Mouse (Mus musculus): ENCODE results near the gene Dupd1. TPM values are rescaled to one million over a fixed set of nuclear protein-coding genes. Genes with fewer than 3 reads are reported as not detected.

The Dupd1 gene
- not detected in 2 replicates for total RNA-seq (2015)
- not detected in 2 replicates for total RNA-seq (2017)

GRCm38 (mm10) chr14:21714486-21714885 lies at the start of gene Dupd1:
TSS of gene Dupd1 (minus strand) at chr14:21714576.
- ATAC-seq (replicated peaks; ENCODE audit: poor library complexity): no peak

- no peak for ATAC-seq (replicated peaks; ENCODE audit: poor library complexity)
Measured at GRCm38 (mm10) chr14:21763736-21764135, 49.4 kb upstream of the Dupd1 start.

- no peak for ATAC-seq (replicated peaks; ENCODE audit: poor library complexity)
Measured at GRCm38 (mm10) chr14:21761560-21761959, 47.2 kb upstream of the Dupd1 start.

GRCm38 (mm10) chr14:21753367-21753766 lies 39.0 kb upstream of the Dupd1 start:
- no peak for ATAC-seq (replicated peaks; ENCODE audit: poor library complexity)

GRCm38 (mm10) chr14:21752411-21752810 lies 38.0 kb upstream of the Dupd1 start:
- no peak for ATAC-seq (replicated peaks; ENCODE audit: poor library complexity)

- peak; percentile 54 for ATAC-seq (replicated peaks; ENCODE audit: poor library complexity)
Measured at GRCm38 (mm10) chr14:21750881-21751542, 36.6 kb upstream of the Dupd1 start, which contains the start of gene Dusp13. TSS of gene Dusp13 (minus strand) at chr14:21751181.

GRCm38 (mm10) chr14:21750008-21750880 lies 35.9 kb upstream of the Dupd1 start, which contains the start of gene Samd8:
TSS of gene Samd8 (plus strand) at chr14:21750531.
- peak; percentile 87 for ATAC-seq (replicated peaks; ENCODE audit: poor library complexity)

GRCm38 (mm10) chr14:21748142-21748870 lies 33.9 kb upstream of the Dupd1 start:
- ATAC-seq (replicated peaks; ENCODE audit: poor library complexity): no peak

- ATAC-seq (replicated peaks; ENCODE audit: poor library complexity): no peak
Measured at GRCm38 (mm10) chr14:21747436-21748141, 33.2 kb upstream of the Dupd1 start.

- ATAC-seq (replicated peaks; ENCODE audit: poor library complexity): no peak
Measured at GRCm38 (mm10) chr14:21746846-21747245, 32.5 kb upstream of the Dupd1 start.

GRCm38 (mm10) chr14:21746251-21746650 lies 31.9 kb upstream of the Dupd1 start:
- ATAC-seq (replicated peaks; ENCODE audit: poor library complexity): no peak

- ATAC-seq (replicated peaks; ENCODE audit: poor library complexity): peak; percentile 87
Measured at GRCm38 (mm10) chr14:21745149-21745548, 30.8 kb upstream of the Dupd1 start.

GRCm38 (mm10) chr14:21744169-21744568 lies 29.8 kb upstream of the Dupd1 start:
- ATAC-seq (replicated peaks; ENCODE audit: poor library complexity): no peak

GRCm38 (mm10) chr14:21742441-21742840 lies 28.1 kb upstream of the Dupd1 start:
- no peak for ATAC-seq (replicated peaks; ENCODE audit: poor library complexity)

- ATAC-seq (replicated peaks; ENCODE audit: poor library complexity): peak; percentile 73
Measured at GRCm38 (mm10) chr14:21741786-21742185, 27.4 kb upstream of the Dupd1 start.

- ATAC-seq (replicated peaks; ENCODE audit: poor library complexity): no peak
Measured at GRCm38 (mm10) chr14:21741314-21741713, 26.9 kb upstream of the Dupd1 start.

- ATAC-seq (replicated peaks; ENCODE audit: poor library complexity): no peak
Measured at GRCm38 (mm10) chr14:21740345-21740744, 26.0 kb upstream of the Dupd1 start.

- ATAC-seq (replicated peaks; ENCODE audit: poor library complexity): no peak
Measured at GRCm38 (mm10) chr14:21733131-21733905, 18.9 kb upstream of the Dupd1 start.

GRCm38 (mm10) chr14:21729936-21730335 lies 15.6 kb upstream of the Dupd1 start:
- no peak for ATAC-seq (replicated peaks; ENCODE audit: poor library complexity)

Data from megakaryocyte progenitor cell, adult 5-6 weeks (primary cell).